Mouse (Mus musculus) granulocyte monocyte progenitor cell, adult 5-6 weeks (primary cell): ENCODE measurements around the gene Map4. TPM values are rescaled to one million over a fixed set of nuclear protein-coding genes. Genes with fewer than 3 reads are reported as not detected.
"Not testable (repeated sequence)": the region's sequence is repeated elsewhere in the genome, so short reads cannot be mapped to it uniquely, and the experiment has no call there.

Source experiments
- ATAC-seq: replicated peaks from 2 replicates; pipeline ENCODE4 v1.8.0; 2016; ENCODE audit warnings: mild to moderate bottlenecking, moderate TSS enrichment, inconsistent platforms; ENCODE audit not compliant: poor library complexity, severe bottlenecking
- total RNA-seq, 2 experiments: library from RNA; stranded (forward) in 1 of 2; stranded (reverse) in 1 of 2; fragments of 200-712, 200-1000 nt in 1 of 2; fragments of >200 nt in 1 of 2; fragmentation: Nextera tagmentation in 1 of 2; gene quantifications; 2 replicates each; pipeline ENCODE4 v1.2.3; 2014 to 2017

Map4 gene
- total RNA-seq, 2 experiments from 2014 or later = 22.3 to 33.3 TPM

DNA sequence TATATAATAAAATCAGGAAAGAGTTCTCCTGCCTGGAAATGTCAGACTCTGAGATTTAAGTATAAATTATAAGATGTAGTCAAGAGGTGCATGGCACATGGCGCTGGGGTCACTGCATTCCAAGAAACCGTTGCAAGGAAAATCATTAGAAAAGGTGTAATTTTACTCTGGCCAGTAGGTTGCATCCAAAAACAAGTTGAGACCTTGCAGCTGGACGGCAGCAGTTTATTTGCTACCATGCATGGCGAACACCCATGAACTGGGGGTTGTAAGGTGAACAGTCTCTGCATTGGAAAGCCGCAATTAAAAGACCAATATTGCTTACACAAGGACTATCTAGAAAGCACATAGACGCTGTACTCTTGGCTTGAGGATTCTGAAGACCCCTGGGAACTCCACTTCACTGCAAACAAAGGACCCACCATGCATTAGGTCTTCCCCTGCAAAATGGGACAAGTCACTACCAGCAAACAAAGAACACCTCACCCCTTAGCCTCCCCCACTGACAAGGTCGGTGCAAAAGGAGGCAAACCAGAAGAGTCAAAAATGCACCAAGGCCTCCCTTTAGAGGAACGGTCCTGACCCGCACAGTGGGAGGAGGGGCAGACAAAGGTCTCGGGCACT lies 185.2 kb downstream of the Map4 start:
- no peak for ATAC-seq

DNA sequence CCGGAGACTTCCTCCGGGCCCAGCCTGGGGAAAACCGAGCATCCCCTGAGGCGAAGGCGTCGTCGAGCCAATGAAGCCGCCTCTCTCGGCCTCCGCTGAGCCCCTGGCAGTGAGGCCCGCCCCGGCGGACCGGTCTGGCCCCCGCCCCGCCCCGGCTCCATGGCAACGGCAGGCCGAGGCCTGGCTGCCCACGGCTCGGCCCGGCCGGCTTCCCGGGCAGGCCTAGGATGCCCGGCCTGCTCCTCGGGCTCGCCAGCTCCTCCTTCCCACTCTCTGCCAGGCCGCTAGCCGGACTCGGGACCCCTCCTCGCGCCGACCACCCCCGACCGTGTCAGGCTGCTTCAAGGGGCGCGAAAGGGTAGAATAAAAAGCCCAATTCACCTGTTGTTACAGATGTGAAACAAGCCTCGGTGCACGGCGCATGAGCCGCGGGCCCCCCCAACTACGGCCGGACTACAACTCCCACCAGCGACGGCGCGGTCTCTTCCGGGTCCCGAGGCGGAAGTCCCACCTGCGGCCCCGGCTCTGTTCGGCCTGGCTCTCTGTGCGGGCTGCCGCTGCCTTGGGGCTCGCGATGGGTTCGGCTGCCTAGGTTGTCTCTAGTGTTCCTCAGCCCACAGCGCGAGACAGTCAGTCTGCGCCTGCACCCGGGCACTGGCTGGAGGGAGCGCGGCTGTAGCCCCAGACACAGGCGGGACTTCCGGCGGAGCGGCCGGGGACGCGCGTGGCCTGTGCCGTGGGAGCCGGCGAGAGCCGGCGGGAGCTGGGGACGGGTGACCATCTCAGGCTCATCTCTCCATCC lies 185.9 kb downstream of the Map4 start, which contains the start of gene Smarcc1:
TSS of gene Smarcc1 (plus strand) at position 732 of the 802 bp plus-strand sequence.
- peak; percentile 92 for ATAC-seq

DNA sequence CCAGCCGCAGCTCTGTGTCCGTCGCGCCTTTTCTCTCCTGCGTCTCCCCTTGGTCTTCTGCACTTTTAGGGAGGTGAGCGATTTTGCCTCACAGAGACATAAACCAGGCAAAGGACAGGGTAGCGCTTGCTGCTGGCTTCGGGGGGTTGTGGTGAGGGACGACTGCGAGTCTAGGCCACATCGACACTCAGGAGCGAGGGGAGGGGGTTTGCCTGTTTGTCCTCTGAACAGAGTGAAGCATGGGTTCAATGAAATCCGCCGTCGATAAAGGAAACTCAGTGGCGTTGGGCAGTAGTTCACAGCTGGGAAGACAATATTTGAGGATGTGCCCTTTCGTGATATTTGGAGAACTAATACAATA lies 186.5 kb downstream of the Map4 start, which contains the start of gene Dhx30:
TSS of gene Dhx30 (minus strand) at position 52 of the 361 bp plus-strand sequence.
- ATAC-seq = peak; percentile 6

DNA sequence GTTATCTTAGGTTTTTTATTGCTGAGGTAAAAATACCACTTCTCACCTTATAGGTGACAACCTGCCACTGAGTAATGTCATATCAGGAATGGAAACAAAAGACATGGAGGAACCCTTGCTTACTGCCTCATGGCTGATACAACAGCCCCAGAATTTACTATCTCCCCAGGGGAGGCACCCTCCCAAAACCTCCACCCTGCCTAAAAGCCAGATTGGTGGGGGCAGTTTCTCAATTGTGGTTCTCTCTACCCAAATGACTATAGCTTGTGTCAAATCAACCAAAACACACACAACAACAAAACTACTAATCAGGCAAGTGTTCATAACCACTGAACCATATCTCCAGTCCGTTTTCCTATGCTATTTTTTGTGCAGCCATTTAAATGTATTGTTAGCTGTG lies 187.0 kb downstream of the Map4 start:
- ATAC-seq = no peak

DNA sequence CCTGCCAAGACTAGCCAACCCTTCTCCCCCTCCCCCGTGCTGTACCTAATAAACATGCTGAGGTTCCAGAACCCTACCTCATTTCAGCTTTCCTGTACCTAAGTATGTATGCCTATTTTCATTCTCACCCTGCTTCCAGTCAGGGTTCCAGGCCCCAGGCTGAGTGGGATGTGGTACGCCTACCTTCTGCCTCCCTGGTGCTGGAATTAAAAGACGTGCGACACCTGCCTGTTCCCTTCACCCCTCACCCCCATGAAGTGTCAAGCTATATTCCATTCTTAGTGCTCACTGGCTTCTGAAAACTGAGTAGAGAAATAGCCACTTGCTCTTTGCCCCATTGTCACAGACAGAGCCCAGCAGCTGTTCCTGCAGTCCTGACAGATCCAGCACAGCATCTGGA lies 190.2 kb downstream of the Map4 start:
- no peak for ATAC-seq

DNA sequence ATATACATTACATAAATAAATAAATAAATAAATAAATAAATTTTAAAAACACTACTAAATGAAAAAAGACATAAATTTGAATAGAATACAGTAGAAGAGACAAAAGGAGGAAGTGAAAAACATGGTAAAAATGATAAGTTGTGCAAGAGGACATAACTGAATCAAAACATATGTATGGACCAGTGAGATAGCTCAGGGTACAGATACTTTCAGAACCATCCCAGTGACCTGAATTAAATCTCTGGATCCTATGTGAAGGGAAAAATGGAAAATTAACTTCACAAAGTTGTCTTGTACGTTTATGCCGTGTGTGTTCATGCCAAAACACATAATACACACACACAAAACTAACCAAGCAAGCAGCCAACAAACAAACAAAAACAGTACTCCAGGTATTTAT lies 192.1 kb downstream of the Map4 start:
- ATAC-seq = peak; percentile 67

DNA sequence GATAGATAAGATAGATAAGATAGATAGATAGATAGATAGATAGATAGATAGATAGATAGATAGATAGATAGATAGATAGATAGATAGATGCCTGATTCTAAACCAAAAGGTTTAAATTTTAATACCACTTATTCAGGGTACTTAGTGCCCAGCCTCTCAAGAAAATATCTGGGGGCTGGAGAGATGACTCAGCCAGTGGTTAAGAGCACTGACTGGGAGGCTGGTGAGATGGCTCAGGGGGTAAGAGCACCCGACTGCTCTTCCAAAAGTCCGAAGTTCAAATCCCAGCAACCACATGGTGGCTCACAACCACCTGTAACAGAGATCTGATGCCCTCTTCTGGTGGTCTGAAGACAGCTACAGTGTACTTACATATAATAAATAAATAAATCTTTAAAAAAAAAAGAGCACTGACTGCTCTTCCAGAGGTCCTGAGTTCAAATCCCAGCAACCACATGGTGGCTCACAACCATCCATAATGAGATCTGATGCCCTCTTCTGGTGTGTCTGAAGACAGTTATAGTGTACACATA lies 192.8 kb downstream of the Map4 start:
- ATAC-seq = not testable (repeated sequence)

DNA sequence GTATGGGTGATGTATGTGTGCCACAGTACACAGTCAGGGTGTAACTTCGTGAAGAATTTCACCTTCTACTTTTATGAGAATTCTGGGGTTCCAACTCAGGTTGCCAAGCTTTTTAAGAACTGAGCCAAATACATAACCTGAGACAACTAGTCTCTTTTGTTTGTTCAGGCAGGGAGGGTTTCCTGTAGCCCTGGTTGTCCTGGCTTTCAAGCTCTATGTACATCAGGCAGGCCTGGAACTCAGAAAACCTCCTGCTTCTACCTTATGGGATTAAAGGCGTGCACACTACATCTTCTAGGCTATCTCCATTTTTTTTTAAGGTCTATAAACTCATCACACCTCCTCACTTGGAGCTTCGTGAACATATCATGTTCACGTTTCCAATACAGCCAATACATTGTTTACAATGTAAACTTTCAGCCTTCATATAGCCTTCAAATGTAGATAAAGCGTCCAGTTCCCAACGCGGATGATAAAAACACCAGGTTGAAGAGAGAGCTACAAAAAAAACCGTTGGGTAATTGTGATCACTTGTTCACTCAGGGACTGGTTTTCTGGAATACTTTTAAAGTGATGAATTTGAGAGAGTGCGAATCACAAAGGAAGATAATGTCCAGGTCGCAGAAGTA lies 199.8 kb downstream of the Map4 start:
- no peak for ATAC-seq

DNA sequence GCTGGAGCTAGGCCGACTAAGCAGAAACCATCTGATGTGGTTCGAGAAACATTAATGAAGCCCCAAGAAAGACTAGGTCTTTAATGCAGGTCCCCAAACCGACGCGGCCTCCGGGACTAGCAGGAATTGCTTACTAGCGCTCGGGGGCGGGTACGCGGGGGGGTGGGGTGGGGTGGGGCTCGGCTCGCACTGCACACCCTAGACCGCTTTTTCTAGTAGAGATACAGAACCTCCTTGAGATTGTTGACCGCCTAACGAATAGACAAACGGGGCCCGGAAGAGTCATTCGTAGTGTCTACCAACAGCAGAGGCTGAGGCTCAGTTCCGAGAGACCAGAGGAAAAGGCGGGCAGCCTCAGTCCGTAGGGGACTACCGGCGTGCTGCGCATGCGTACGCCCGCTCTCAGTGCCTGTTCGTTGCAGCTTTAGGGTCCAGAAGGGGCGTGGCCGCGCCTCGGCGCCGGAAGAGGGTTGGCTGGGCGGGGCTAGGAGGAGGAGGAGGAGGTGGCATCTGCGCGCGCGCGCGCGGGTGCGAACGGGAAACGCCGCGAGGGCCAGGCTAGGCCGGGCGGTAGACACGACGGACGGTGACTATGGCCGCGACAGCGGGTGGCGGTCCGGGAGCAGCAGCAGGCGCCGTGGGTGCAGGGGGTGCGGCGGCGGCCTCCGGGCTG lies 200.4 kb downstream of the Map4 start:
- ATAC-seq = peak; percentile 97

DNA sequence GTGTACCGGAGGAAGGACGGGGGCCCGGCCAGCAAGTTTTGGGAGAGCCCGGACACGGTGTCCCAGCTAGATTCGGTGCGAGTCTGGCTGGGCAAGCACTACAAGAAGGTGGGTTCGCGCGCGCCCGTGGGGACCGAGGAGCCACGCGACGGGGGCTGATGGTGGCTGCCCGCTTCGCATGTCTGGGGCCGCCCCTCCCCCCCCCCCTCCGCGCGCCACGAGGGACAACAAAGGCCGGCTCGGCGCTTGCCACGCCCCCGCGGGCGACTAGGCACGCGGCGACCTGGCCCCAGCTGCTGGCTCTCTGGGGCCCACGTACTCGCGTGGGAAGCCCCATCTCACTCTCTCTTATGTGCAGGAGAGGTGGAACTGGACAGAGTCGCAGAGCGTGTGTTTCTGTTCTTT lies 200.9 kb downstream of the Map4 start:
- ATAC-seq = peak; percentile 40

DNA sequence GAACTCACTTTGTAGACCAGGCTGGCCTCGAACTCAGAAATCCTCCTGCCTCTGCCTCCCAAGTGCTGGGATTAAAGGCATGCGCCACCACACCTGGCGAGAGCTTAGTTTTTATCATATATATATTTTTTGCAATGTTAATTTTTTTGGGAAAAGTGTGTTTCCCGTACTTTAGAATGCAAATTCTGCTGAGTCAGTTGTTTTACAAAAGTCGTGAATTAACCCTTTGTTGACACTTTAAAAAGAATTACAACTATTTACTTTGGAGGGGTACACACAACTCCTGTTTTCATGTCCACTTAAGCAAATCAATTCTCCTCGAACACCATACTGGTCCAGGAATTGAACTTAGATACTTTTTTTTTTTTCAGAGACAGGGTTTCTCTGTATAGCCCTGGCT lies 201.7 kb downstream of the Map4 start:
- ATAC-seq = no peak

Other genes with a start within 250 kb of the Map4 start
- gene Fbxw18, start 228.8 kb upstream of the Map4 start, total RNA-seq (2014; fragmentation: Nextera tagmentation) = not detected in 2 replicates
- gene Fbxw18, start 228.8 kb upstream of the Map4 start, total RNA-seq (2017) = not detected in 2 replicates
- gene Fbxw26, start 185.4 kb upstream of the Map4 start, total RNA-seq (2014; fragmentation: Nextera tagmentation) = not detected in 2 replicates
- not detected in 2 replicates for gene Fbxw26, start 185.4 kb upstream of the Map4 start, total RNA-seq (2017)
- gene Fbxw27, start 140.8 kb upstream of the Map4 start, total RNA-seq (2014; fragmentation: Nextera tagmentation) = not detected in 2 replicates
- not detected in 2 replicates for gene Fbxw27, start 140.8 kb upstream of the Map4 start, total RNA-seq (2017)
- not detected in 2 replicates for gene Spink8, start 119.2 kb upstream of the Map4 start, total RNA-seq (2014; fragmentation: Nextera tagmentation)
- gene Spink8, start 119.2 kb upstream of the Map4 start, total RNA-seq (2017) = not detected in 2 replicates
- 54.0 and 59.5 TPM in 2 replicates for gene Nme6, start 98.7 kb upstream of the Map4 start, total RNA-seq (2014; fragmentation: Nextera tagmentation)
- 22.1 and 28.4 TPM in 2 replicates for gene Nme6, start 98.7 kb upstream of the Map4 start, total RNA-seq (2017)
- gene Camp, start 81.8 kb upstream of the Map4 start, total RNA-seq (2014; fragmentation: Nextera tagmentation) = 3.0 and 37.6 TPM in 2 replicates
- gene Camp, start 81.8 kb upstream of the Map4 start, total RNA-seq (2017) = 99.8 and 173 TPM in 2 replicates
- gene Cdc25a, start 55.9 kb upstream of the Map4 start, total RNA-seq (2014; fragmentation: Nextera tagmentation) = 45.1 and 52.5 TPM in 2 replicates
- gene Cdc25a, start 55.9 kb upstream of the Map4 start, total RNA-seq (2017) = 50.6 and 54.4 TPM in 2 replicates
- gene Smarcc1, start 186.2 kb downstream of the Map4 start, total RNA-seq (2014; fragmentation: Nextera tagmentation) = 103 and 108 TPM in 2 replicates
- gene Smarcc1, start 186.2 kb downstream of the Map4 start, total RNA-seq (2017) = 59.9 and 70.0 TPM in 2 replicates
- 137 and 141 TPM in 2 replicates for gene Dhx30, start 186.4 kb downstream of the Map4 start, total RNA-seq (2014; fragmentation: Nextera tagmentation)
- 42.6 and 65.7 TPM in 2 replicates for gene Dhx30, start 186.4 kb downstream of the Map4 start, total RNA-seq (2017)